Comparison of ENCODE assay signal across 8 mouse cellular contexts in the genomic region with DNA sequence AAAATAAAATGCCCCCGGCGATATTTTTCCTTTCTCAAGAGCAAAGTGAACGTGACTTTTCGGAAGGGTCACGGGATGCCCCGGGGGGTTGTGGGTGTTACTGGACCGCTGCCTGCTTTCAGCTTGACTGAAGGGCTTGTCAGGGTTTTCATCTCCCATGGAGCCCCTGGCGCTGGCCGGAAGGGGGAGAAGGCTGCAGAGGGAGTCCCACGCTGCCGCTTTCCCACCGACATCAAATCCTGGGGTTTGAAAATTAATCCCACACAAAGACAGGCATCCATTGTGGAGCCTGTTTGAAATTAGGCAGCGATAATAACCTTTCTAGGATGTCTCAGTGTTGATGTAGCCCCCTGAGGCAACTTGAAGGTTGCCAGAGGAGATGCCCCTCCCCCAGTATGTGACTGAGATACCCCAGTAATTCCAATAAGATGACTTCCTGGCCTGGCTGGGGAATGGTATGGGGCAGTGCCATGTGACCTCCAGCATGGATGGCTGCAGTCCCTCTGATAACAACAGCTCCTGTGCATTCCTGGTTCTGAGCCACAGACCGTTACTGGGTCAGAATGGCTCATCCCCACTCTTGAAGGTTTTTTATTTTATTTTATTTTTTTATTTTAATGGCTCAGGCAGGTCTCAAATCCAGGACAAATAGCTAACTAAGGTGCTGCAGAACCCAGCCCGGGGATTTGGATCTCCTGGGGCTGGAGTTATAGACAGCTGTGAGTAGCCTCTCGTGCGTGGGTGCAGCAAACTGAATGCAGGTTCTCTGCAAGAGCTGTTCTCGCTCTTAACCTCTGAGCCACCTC.
DNase-seq lines count a peak whose midpoint lies in the region; ATAC-seq lines count a peak whose summit lies in the region.

No protein-coding gene starts in this region.

- ATAC-seq in forebrain, embryonic 13.5 days, result peak; percentile 22; the same call in 1 of the 2 replicates

- WGBS in forebrain, embryonic 13.5 days, result 21% methylated on average over 18 of the region's 18 CpGs
- WGBS in midbrain, embryonic 10.5 days, result 36% methylated on average over 18 of the region's 18 CpGs

- intact Hi-C loops in heart, postnatal 36 days (cut with DNase I), result no loop called here

- peak overlapping the region; percentile 65 for H3K27ac ChIP-seq in forebrain, embryonic 13.5 days
- H3K27ac ChIP-seq in midbrain, embryonic 10.5 days (replicated peaks), result peak overlapping the region; percentile 79

- no peaks in the 10 kb centered on the region for H3K36me3 ChIP-seq in forebrain, embryonic 13.5 days (ENCODE audit: poor library complexity, severe bottlenecking)
- no peaks in the 10 kb centered on the region for H3K36me3 ChIP-seq in midbrain, embryonic 10.5 days

- no peaks in the 10 kb centered on the region for H3K27me3 ChIP-seq in forebrain, embryonic 13.5 days
- no peaks in the 10 kb centered on the region for H3K27me3 ChIP-seq in midbrain, embryonic 10.5 days (ENCODE audit: low read depth, poor library complexity, severe bottlenecking)

- peak overlapping the region; percentile 57 for H3K4me2 ChIP-seq in forebrain, embryonic 13.5 days

- peak overlapping the region; percentile 43; the same call in 1 of the 2 replicates for H3K9ac ChIP-seq in forebrain, embryonic 13.5 days

- no peaks in the 10 kb centered on the region for H3K9me3 ChIP-seq in forebrain, embryonic 13.5 days (replicated peaks)
- H3K9me3 ChIP-seq in midbrain, embryonic 10.5 days (replicated peaks), result 0 out of 2 replicates have a peak, but pooled peaks cover 3% of the 10 kb centered on the region

- H3K4me3 ChIP-seq in forebrain, embryonic 13.5 days, result peak overlapping the region; percentile 27
- peak overlapping the region; percentile 37 for H3K4me3 ChIP-seq in midbrain, embryonic 10.5 days

- H3K4me1 ChIP-seq in forebrain, embryonic 13.5 days, result peaks cover 26% of the 10 kb centered on the region
- peaks cover 39% of the 10 kb centered on the region for H3K4me1 ChIP-seq in midbrain, embryonic 10.5 days

- DNase-seq in urinary bladder, postnatal 14 days (ENCODE audit: low spot score), result peak; percentile 25
- no peak for DNase-seq in urinary bladder, adult 18-20 months (ENCODE audit: low spot score in 2 of 2)
- peak; percentile 32 to 39 for DNase-seq in heart, postnatal 36 days
- peak; percentile 49 to 71 for DNase-seq in kidney, postnatal 36 days
- peak; percentile 59 for DNase-seq in midbrain, embryonic 10.5 days (ENCODE audit: low spot score)
- DNase-seq in thymus, adult 18-20 months, result no peak
- no peak for DNase-seq in urinary bladder, postnatal 36 days (ENCODE audit: low spot score in 2 of 2)

Comparison
In these comparisons a context has a peak if more than half of its experiments do, and no peak if none do; other contexts are left out.
1. DNase-seq: peak in urinary bladder, postnatal 14 days (single experiment), heart, postnatal 36 days (2 of 2), kidney, postnatal 36 days (2 of 2) and midbrain, embryonic 10.5 days (single experiment); none in urinary bladder, adult 18-20 months (0 of 2), thymus, adult 18-20 months (0 of 2) and urinary bladder, postnatal 36 days (0 of 2).